Mouse (Mus musculus): ENCODE data around the gene Sf3b4. TPM values are rescaled to one million over a fixed set of nuclear protein-coding genes. Genes with fewer than 3 reads are reported as not detected.

Gene Sf3b4
- 169 and 170 TPM in 2 replicates for polyA plus RNA-seq (2014; fragmentation: Nextera tagmentation; extraction: Ambion mirVana)

GRCm38 (mm10) chr3:96172197-96173178 lies at the start of gene Sf3b4:
Sf3b4 (plus strand) TSS chr3:96172332.
- under 1% methylated on average over 53 of the region's 58 CpGs for WGBS
- H3K9me3 ChIP-seq (replicated peaks; ENCODE audit: control insufficient read depth, low read length) = no peaks in the 10 kb centered on the region
- DNase-seq (ENCODE audit: low spot score) (peak; percentile 96), ATAC-seq (peak; percentile 95)
- H3K9ac ChIP-seq (ENCODE audit: low read length) = peak within 1 kb of the TSS; percentile 88
- H3K27me3 ChIP-seq (replicated peaks; ENCODE audit: control insufficient read depth, insufficient read depth, low read length) = no peaks in the 10 kb centered on the region
- H3K36me3 ChIP-seq (ENCODE audit: control insufficient read depth, insufficient read depth, low read length) = peaks cover 41% of the 10 kb centered on the region
- H3K4me1 ChIP-seq (ENCODE audit: control insufficient read depth, insufficient read depth, low read length) = peaks cover 13% of the 10 kb centered on the region
- peak within 1 kb of the TSS; percentile 73 for H3K4me3 ChIP-seq (ENCODE audit: low read depth, low read length)
- peak within 1 kb of the TSS; percentile 95 for H3K4me2 ChIP-seq (ENCODE audit: low read length)
- peak within 1 kb of the TSS; percentile 98 for H3K27ac ChIP-seq (ENCODE audit: low read depth, low read length)

DNA sequence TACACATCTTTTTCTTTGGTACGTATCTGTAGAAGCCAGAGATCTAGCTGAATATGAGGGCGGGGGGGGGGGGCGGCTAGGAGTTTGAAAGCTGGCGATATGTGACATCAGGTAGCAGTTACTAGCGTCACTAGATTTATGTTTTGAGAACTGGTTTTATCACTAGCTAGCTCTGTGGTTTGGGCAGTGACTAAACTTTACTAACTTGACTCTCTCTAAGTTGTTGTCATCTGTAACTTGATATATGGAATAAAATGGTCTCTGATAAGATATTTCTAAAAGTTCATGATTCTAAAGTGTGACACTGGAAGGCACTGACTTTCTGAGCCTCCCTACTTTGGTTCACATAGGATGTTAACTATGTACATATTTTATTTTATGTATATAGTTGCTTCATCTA lies 47.9 kb upstream of the Sf3b4 start:
- Histone ChIP-seq H3K27ac (ENCODE audit: low read depth, low read length) (no peak overlapping the region), H3K9me3 (replicated peaks; ENCODE audit: control insufficient read depth, low read length) (no peaks in the 10 kb centered on the region), H3K27me3 (replicated peaks; ENCODE audit: control insufficient read depth, insufficient read depth, low read length) (no peaks in the 10 kb centered on the region), H3K4me2 (ENCODE audit: low read length) (no peak overlapping the region), H3K4me3 (ENCODE audit: low read depth, low read length) (no peak overlapping the region), H3K36me3 (ENCODE audit: control insufficient read depth, insufficient read depth, low read length) (no peaks in the 10 kb centered on the region), H3K9ac (ENCODE audit: low read length) (no peak overlapping the region), H3K4me1 (ENCODE audit: control insufficient read depth, insufficient read depth, low read length) (no peaks in the 10 kb centered on the region)
- ATAC-seq = no peak
- DNase-seq (ENCODE audit: low spot score) = no peak
- WGBS = 88% methylated on average over 5 of the region's 5 CpGs

DNA sequence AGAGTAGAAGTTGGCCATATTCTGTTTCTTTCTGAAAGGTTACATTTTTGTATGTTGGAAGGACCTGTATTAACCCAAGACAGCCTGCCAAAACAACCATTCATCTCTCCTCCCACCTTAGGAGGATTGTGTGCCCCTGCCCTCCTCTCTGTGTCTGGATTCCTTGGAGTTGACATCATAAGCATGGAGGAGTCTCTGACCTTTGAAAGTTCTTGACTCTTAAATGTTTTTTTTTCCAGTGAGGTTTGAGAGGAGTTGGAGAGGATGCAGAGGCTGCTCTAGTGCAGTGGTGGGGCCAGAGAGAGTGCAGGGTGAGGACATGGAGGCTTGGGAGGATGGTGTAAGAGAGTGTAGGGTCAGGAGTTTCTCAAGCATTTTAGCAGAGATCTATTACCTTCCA lies 44.0 kb upstream of the Sf3b4 start:
- DNase-seq (ENCODE audit: low spot score) (no peak), ATAC-seq (no peak)
- no peak overlapping the region for H3K4me3 ChIP-seq (ENCODE audit: low read depth, low read length)
- no peaks in the 10 kb centered on the region for H3K36me3 ChIP-seq (ENCODE audit: control insufficient read depth, insufficient read depth, low read length)
- H3K9ac ChIP-seq (ENCODE audit: low read length) = no peak overlapping the region
- H3K27ac ChIP-seq (ENCODE audit: low read depth, low read length) = no peak overlapping the region
- no peaks in the 10 kb centered on the region for H3K4me1 ChIP-seq (ENCODE audit: control insufficient read depth, insufficient read depth, low read length)
- no peak overlapping the region for H3K4me2 ChIP-seq (ENCODE audit: low read length)
- no peaks in the 10 kb centered on the region for H3K9me3 ChIP-seq (replicated peaks; ENCODE audit: control insufficient read depth, low read length)
- no peaks in the 10 kb centered on the region for H3K27me3 ChIP-seq (replicated peaks; ENCODE audit: control insufficient read depth, insufficient read depth, low read length)

DNA sequence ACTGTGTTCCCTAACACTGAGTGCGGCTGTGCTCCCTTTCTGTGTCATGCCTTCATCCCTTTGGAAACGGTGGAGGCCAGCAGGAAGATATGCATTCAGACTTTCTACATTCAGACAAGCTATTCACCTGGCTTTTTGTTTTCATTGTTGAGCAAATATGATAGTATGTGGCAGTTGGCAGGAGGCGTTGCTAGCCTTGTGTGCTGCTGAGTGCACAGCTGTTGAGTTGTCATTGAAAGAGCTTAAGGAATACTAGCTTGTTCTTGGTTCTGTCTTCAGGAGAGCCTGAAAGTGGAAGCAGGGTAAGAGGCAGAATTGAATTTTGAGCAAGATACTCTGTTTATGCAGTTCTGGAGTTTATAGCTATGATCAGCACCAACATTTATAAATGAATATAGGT lies 39.7 kb upstream of the Sf3b4 start:
- Histone ChIP-seq H3K36me3 (ENCODE audit: control insufficient read depth, insufficient read depth, low read length) (peaks cover 8% of the 10 kb centered on the region; the same call in 1 of the 2 replicates), H3K4me3 (ENCODE audit: low read depth, low read length) (no peak overlapping the region), H3K9ac (ENCODE audit: low read length) (no peak overlapping the region), H3K4me1 (ENCODE audit: control insufficient read depth, insufficient read depth, low read length) (no peaks in the 10 kb centered on the region), H3K27me3 (replicated peaks; ENCODE audit: control insufficient read depth, insufficient read depth, low read length) (no peaks in the 10 kb centered on the region), H3K9me3 (replicated peaks; ENCODE audit: control insufficient read depth, low read length) (no peaks in the 10 kb centered on the region), H3K4me2 (ENCODE audit: low read length) (no peak overlapping the region), H3K27ac (ENCODE audit: low read depth, low read length) (no peak overlapping the region)
- ATAC-seq = no peak
- WGBS = 74% methylated on average over 3 of the region's 3 CpGs
- DNase-seq (ENCODE audit: low spot score) = no peak

DNA sequence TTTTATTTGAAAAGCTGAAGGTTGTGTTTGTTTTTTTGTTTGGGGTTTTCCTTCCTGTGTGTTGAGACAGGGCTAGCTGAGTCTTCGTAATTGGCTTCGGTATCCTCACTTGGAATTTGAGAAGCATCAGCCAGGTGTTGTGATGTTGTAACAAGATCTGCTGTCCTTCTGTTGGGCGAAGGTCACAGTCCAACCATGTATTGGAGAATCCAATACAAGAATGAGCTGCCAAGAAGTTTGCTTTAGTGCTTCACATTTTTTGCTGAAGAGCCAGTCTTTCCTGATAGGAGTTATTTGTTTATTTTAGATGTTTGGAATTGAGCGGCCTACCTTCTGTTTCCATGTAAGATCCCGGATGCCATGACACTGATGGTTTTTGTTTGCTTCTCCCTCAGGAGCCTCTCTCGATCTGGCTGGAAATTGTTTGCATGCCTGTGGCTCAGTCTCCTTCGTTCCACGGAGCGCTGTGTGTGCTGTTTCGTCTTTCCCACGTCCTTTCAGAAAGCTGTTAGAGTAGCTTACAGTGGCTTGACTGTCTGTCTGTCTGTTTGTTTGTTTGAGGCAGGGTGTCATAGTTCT lies 38.7 kb upstream of the Sf3b4 start:
- WGBS = 78% methylated on average over 11 of the region's 11 CpGs
- no peak overlapping the region for H3K4me2 ChIP-seq (ENCODE audit: low read length)
- H3K27me3 ChIP-seq (replicated peaks; ENCODE audit: control insufficient read depth, insufficient read depth, low read length) = no peaks in the 10 kb centered on the region
- no peak for DNase-seq (ENCODE audit: low spot score)
- H3K4me3 ChIP-seq (ENCODE audit: low read depth, low read length) = no peak overlapping the region
- peaks cover 8% of the 10 kb centered on the region; the same call in 1 of the 2 replicates for H3K36me3 ChIP-seq (ENCODE audit: control insufficient read depth, insufficient read depth, low read length)
- no peaks in the 10 kb centered on the region for H3K4me1 ChIP-seq (ENCODE audit: control insufficient read depth, insufficient read depth, low read length)
- no peak for ATAC-seq
- no peak overlapping the region for H3K9ac ChIP-seq (ENCODE audit: low read length)
- H3K27ac ChIP-seq (ENCODE audit: low read depth, low read length) = no peak overlapping the region
- no peaks in the 10 kb centered on the region for H3K9me3 ChIP-seq (replicated peaks; ENCODE audit: control insufficient read depth, low read length)

DNA sequence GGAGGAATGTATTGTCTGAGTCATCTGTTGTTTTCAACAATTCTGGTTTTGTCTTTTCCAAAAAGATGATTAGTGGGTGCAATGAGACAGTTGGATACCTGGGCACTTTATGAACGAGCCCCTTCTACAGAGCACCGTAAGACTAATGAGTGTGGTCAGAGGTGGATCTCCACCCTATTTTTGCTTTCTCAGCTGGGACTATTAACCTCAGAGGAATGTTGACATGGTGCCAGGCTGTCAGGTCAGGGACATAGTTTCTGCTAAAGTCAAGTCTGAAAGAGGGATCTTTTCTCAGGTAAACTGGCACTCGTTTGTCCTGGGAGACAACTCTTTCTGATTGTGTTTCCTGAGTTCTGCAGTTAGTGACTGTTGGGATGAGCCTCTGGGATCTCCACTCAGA lies 37.1 kb upstream of the Sf3b4 start:
- no peaks in the 10 kb centered on the region for H3K27me3 ChIP-seq (replicated peaks; ENCODE audit: control insufficient read depth, insufficient read depth, low read length)
- H3K9me3 ChIP-seq (replicated peaks; ENCODE audit: control insufficient read depth, low read length) = no peaks in the 10 kb centered on the region
- H3K36me3 ChIP-seq (ENCODE audit: control insufficient read depth, insufficient read depth, low read length) = peaks cover 13% of the 10 kb centered on the region; the same call in 1 of the 2 replicates
- WGBS = 81% methylated on average over 3 of the region's 3 CpGs
- no peak overlapping the region for H3K4me3 ChIP-seq (ENCODE audit: low read depth, low read length)
- ATAC-seq (no peak), DNase-seq (ENCODE audit: low spot score) (no peak)
- H3K9ac ChIP-seq (ENCODE audit: low read length) = no peak overlapping the region
- no peak overlapping the region for H3K27ac ChIP-seq (ENCODE audit: low read depth, low read length)
- H3K4me2 ChIP-seq (ENCODE audit: low read length) = no peak overlapping the region
- H3K4me1 ChIP-seq (ENCODE audit: control insufficient read depth, insufficient read depth, low read length) = no peaks in the 10 kb centered on the region

GRCm38 (mm10) chr3:96147950-96148349 lies 24.2 kb upstream of the Sf3b4 start:
- Histone ChIP-seq H3K9ac (ENCODE audit: low read length) (no peak overlapping the region), H3K4me1 (ENCODE audit: control insufficient read depth, insufficient read depth, low read length) (no peaks in the 10 kb centered on the region), H3K36me3 (ENCODE audit: control insufficient read depth, insufficient read depth, low read length) (peaks cover 41% of the 10 kb centered on the region), H3K27me3 (replicated peaks; ENCODE audit: control insufficient read depth, insufficient read depth, low read length) (no peaks in the 10 kb centered on the region), H3K9me3 (replicated peaks; ENCODE audit: control insufficient read depth, low read length) (no peaks in the 10 kb centered on the region), H3K27ac (ENCODE audit: low read depth, low read length) (no peak overlapping the region), H3K4me3 (ENCODE audit: low read depth, low read length) (no peak overlapping the region), H3K4me2 (ENCODE audit: low read length) (no peak overlapping the region)
- 21% methylated on average over 5 of the region's 5 CpGs for WGBS
- no peak for ATAC-seq
- peak; percentile 87 for DNase-seq (ENCODE audit: low spot score)

DNA sequence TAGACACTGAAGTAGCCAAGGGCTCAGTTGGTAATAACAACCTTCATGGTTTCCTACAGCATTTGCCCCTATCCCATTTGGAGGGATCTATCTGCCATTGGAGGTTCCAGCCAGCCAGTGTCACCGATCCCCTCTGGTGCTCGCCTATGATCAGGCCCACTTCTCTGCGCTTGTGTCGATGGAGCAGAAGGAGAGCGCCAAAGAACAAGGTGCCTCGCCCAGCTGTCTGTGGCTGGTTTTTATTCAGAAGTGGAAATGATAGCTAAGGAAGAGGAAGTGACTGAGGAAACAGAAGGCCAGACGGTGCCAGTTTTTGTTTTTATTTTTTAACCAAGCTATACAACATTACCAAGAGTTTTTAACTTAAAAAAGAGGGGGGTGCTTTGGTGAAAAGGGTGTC lies 20.3 kb upstream of the Sf3b4 start:
- DNase-seq (ENCODE audit: low spot score) = no peak
- H3K36me3 ChIP-seq (ENCODE audit: control insufficient read depth, insufficient read depth, low read length) = peaks cover 55% of the 10 kb centered on the region
- 90% methylated on average over 7 of the region's 7 CpGs for WGBS
- H3K4me2 ChIP-seq (ENCODE audit: low read length) = no peak overlapping the region
- ATAC-seq = no peak
- no peaks in the 10 kb centered on the region for H3K4me1 ChIP-seq (ENCODE audit: control insufficient read depth, insufficient read depth, low read length)
- H3K4me3 ChIP-seq (ENCODE audit: low read depth, low read length) = no peak overlapping the region
- H3K9ac ChIP-seq (ENCODE audit: low read length) = no peak overlapping the region
- H3K27ac ChIP-seq (ENCODE audit: low read depth, low read length) = no peak overlapping the region
- H3K9me3 ChIP-seq (replicated peaks; ENCODE audit: control insufficient read depth, low read length) = no peaks in the 10 kb centered on the region
- no peaks in the 10 kb centered on the region for H3K27me3 ChIP-seq (replicated peaks; ENCODE audit: control insufficient read depth, insufficient read depth, low read length)

GRCm38 (mm10) chr3:96152611-96153010 lies 19.5 kb upstream of the Sf3b4 start:
- WGBS = 90% methylated on average over 5 of the region's 5 CpGs
- Histone ChIP-seq H3K9ac (ENCODE audit: low read length) (no peak overlapping the region), H3K36me3 (ENCODE audit: control insufficient read depth, insufficient read depth, low read length) (peaks cover 55% of the 10 kb centered on the region)

More at GRCm38 (mm10) chr3:96152611-96153010, 19.5 kb upstream of the Sf3b4 start:
- Histone ChIP-seq H3K4me2 (ENCODE audit: low read length) (no peak overlapping the region), H3K4me1 (ENCODE audit: control insufficient read depth, insufficient read depth, low read length) (no peaks in the 10 kb centered on the region), H3K27ac (ENCODE audit: low read depth, low read length) (no peak overlapping the region), H3K9me3 (replicated peaks; ENCODE audit: control insufficient read depth, low read length) (no peaks in the 10 kb centered on the region), H3K4me3 (ENCODE audit: low read depth, low read length) (no peak overlapping the region), H3K27me3 (replicated peaks; ENCODE audit: control insufficient read depth, insufficient read depth, low read length) (no peaks in the 10 kb centered on the region)
- no peak for ATAC-seq
- no peak for DNase-seq (ENCODE audit: low spot score)

Data from forebrain, embryonic 14.5 days (tissue).